Mouse (Mus musculus) adipose tissue, adult 10 weeks (tissue): Measurements from ENCODE around the gene Nrsn2. TPM values are rescaled to one million over a fixed set of nuclear protein-coding genes. Genes with fewer than 3 reads are reported as not detected.

Experiments used
- polyA plus RNA-seq: library from polyadenylated mRNA; stranded (reverse); fragments of 350-450 nt; fragmentation: Illumina TruSeq; extraction: RNeasy Lipid Tissue Mini Kit (QIAGEN cat#74804); gene quantifications from one replicate; pipeline ENCODE4 v1.2.3, GENCODE M21; 2014; ENCODE audit warnings: low read depth, low replicate concordance

The Nrsn2 gene
- not detected for polyA plus RNA-seq

GRCm38 (mm10) chr2:152376345-152376741, at the start of gene Nrsn2:
Gene Nrsn2, minus strand, starts transcription at chr2:152376638.

GRCm38 (mm10) chr2:152415287-152415686, 38.8 kb upstream of the Nrsn2 start, which contains the start of gene 6820408C15Rik:
Gene 6820408C15Rik, plus strand, starts transcription at chr2:152415587.

GRCm38 (mm10) chr2:152414591-152415165, 38.2 kb upstream of the Nrsn2 start, which contains the start of gene Zcchc3:
Gene Zcchc3, minus strand, starts transcription at chr2:152415027.

GRCm38 (mm10) chr2:152397680-152398435, 21.4 kb upstream of the Nrsn2 start, which contains the start of gene Sox12:
Gene Sox12, minus strand, starts transcription at chr2:152398063.

GRCm38 (mm10) chr2:152343329-152344213, 32.9 kb downstream of the Nrsn2 start, which contains the start of gene Trib3:
Gene Trib3, minus strand, starts transcription at chr2:152344032.

GRCm38 (mm10) chr2:152332101-152332825, 44.2 kb downstream of the Nrsn2 start, which contains the start of gene Rbck1:
Gene Rbck1, minus strand, starts transcription at chr2:152332653.

Other genes starting within 250 kb of the Nrsn2 start
- gene Tcf15, start 233.1 kb downstream of the Nrsn2 start, polyA plus RNA-seq = 6.0 TPM
- 53.3 TPM for gene Csnk2a1, start 149.8 kb downstream of the Nrsn2 start, polyA plus RNA-seq
- gene Tbc1d20, start 82.8 kb downstream of the Nrsn2 start, polyA plus RNA-seq = 64.9 TPM
- gene Rbck1, start 44.0 kb downstream of the Nrsn2 start, polyA plus RNA-seq = 61.0 TPM
- gene Trib3, start 32.6 kb downstream of the Nrsn2 start, polyA plus RNA-seq = 3.1 TPM
- gene Sox12, start 21.4 kb upstream of the Nrsn2 start, polyA plus RNA-seq = 13.1 TPM
- gene Zcchc3, start 38.4 kb upstream of the Nrsn2 start, polyA plus RNA-seq = 6.4 TPM
- 7.5 TPM for gene 6820408C15Rik, start 38.9 kb upstream of the Nrsn2 start, polyA plus RNA-seq
- 773 TPM for gene Defb23, start 88.0 kb upstream of the Nrsn2 start, polyA plus RNA-seq
- gene Defb20, start 100.4 kb upstream of the Nrsn2 start, polyA plus RNA-seq = 5,596 TPM
- gene Defb22, start 113.5 kb upstream of the Nrsn2 start, polyA plus RNA-seq = 725 TPM
- 117 TPM for gene Defb26, start 135.1 kb upstream of the Nrsn2 start, polyA plus RNA-seq
- gene Defb28, start 141.6 kb upstream of the Nrsn2 start, polyA plus RNA-seq = 1,277 TPM
- gene Defb29, start 163.5 kb upstream of the Nrsn2 start, polyA plus RNA-seq = 321 TPM
- gene Gm17416, start 192.7 kb upstream of the Nrsn2 start, polyA plus RNA-seq = 2,150 TPM
- 719 TPM for gene Defb21, start 196.1 kb upstream of the Nrsn2 start, polyA plus RNA-seq
- 22.8 TPM for gene Defb19, start 203.7 kb upstream of the Nrsn2 start, polyA plus RNA-seq
- gene Defb45, start 222.8 kb upstream of the Nrsn2 start, polyA plus RNA-seq = 531 TPM
- gene Defb36, start 227.7 kb upstream of the Nrsn2 start, polyA plus RNA-seq = 6.9 TPM
- gene Defb25, start 246.4 kb upstream of the Nrsn2 start, polyA plus RNA-seq = 4,016 TPM